Mouse (Mus musculus): ENCODE measurements around the gene Mup10. TPM values are rescaled to one million over a fixed set of nuclear protein-coding genes. Genes with fewer than 3 reads are reported as not detected.
"Not testable (repeated sequence)": the region's sequence is repeated elsewhere in the genome, so short reads cannot be mapped to it uniquely, and the experiment has no call there.

The Mup10 gene
- not detected in 2 replicates for polyA plus RNA-seq (2012)

- not testable (repeated sequence) for H3K36me3 ChIP-seq (ENCODE audit: control insufficient read depth); H3K4me3 ChIP-seq (replicated peaks); H3K27me3 ChIP-seq (ENCODE audit: control insufficient read depth); H3K4me1 ChIP-seq (ENCODE audit: control insufficient read depth); H3K9me3 ChIP-seq (ENCODE audit: control insufficient read depth, low read length)
These were observed at the start of gene Mup10 for GRCm38 (mm10) chr4:60582099-60582498. Gene Mup10 (minus strand): TSS chr4:60582199.

Other genes with a start within 250 kb of the Mup10 start
- not detected in 2 replicates for gene Mup9, start 160.2 kb downstream of the Mup10 start, polyA plus RNA-seq (2012)
- gene Mup1, start 80.2 kb downstream of the Mup10 start, polyA plus RNA-seq (2012): not detected in 2 replicates
- not detected in 2 replicates for gene Mup11, start 80.2 kb upstream of the Mup10 start, polyA plus RNA-seq (2012)
- gene Mup12, start 159.1 kb upstream of the Mup10 start, polyA plus RNA-seq (2012): not detected in 2 replicates
- gene Mup22, start 239.3 kb upstream of the Mup10 start, polyA plus RNA-seq (2012): not detected in 2 replicates